Mouse (Mus musculus): Measurements from ENCODE around the gene Grrp1.
"Not testable (repeated sequence)": the region's sequence is repeated elsewhere in the genome, so short reads cannot be mapped to it uniquely, and the experiment has no call there.

Gene Grrp1

DNA sequence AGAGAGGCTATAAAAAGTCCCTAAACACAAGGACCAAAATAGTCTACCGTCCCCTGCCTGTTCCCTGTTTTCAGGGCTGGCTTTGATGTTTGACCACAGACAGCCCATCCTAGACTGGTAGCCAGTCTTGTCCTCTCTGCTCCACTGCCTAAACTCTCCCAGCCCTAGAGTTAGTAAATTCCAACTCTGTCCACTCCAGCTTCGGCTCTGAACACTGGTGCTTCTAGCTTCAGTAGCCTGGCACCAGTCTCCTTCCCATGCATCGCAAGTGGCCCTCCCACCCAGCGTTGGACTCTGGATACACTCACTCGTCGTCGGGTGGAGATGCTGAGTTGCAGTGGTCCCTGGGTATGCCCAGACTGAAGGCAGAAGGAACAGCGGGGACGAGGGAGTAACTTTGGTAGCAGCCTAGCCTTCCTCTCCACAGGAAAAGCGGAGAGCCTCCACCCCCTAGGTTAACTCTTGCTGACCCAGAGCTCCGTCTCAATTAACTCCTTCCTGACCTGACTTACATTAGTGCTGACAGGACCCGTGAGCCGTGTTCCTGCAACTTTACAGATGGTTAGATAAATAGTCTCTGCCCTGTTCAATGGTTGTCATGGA is at the start of gene Grrp1:
Grrp1 (minus strand) TSS at position 385 of the 603 bp plus-strand sequence.
- in situ Hi-C loops (cut with MboI; ENCODE audit: low sequenced_read_pairs) = no loop called here

GRCm38 (mm10) chr4:134302084-134302483 is 48.2 kb upstream of the Grrp1 start:
- in situ Hi-C loops (cut with MboI; ENCODE audit: low sequenced_read_pairs) = no loop called here

DNA sequence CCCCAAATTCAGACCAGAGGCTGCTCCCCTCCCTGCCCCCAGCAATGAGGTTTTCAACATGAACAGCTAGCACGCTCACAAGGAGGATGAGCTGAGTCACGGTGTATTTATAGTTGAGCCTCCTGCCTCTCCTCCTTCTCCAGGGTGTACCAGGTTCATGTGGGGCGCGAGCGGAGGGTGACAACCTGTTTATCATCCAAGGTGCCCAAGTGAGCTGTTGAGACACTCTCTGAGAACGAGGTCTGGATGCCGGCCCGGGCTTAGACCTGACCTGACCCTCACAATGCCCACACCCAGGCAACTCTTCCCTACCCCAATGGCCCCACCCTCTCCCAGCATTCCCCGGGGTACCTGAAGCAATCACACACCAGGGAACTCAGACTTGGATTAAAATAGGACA is 46.4 kb upstream of the Grrp1 start:
- in situ Hi-C loops (cut with MboI; ENCODE audit: low sequenced_read_pairs) = no loop called here

DNA sequence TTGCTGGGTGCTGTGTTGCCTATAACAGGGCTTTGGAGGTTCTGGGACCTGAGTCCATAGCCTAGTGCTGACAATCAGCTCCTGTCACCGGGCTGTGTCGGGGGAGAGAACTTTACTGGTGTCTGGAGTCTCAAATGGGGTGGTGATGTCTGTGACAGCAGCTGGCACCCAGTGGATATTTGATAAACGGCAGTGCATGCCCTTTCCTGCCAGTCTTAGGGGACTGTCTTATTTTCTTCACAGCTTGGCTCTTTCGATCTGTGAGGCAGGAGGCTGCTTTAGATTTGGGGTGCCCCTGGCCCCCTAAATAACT is 45.5 kb upstream of the Grrp1 start:
- in situ Hi-C loops (cut with MboI; ENCODE audit: low sequenced_read_pairs) = no loop called here

GRCm38 (mm10) chr4:134298626-134299497 is 45.0 kb upstream of the Grrp1 start:
- in situ Hi-C loops (cut with MboI; ENCODE audit: low sequenced_read_pairs) = no loop called here

GRCm38 (mm10) chr4:134297369-134297768 is 43.5 kb upstream of the Grrp1 start:
- in situ Hi-C loops (cut with MboI; ENCODE audit: low sequenced_read_pairs) = no loop called here

GRCm38 (mm10) chr4:134296523-134296922 is 42.6 kb upstream of the Grrp1 start:
- in situ Hi-C loops (cut with MboI; ENCODE audit: low sequenced_read_pairs) = no loop called here

- in situ Hi-C loops (cut with MboI; ENCODE audit: low sequenced_read_pairs) = not testable (repeated sequence)
These were observed 42.2 kb upstream of the Grrp1 start for GRCm38 (mm10) chr4:134296096-134296495.

DNA sequence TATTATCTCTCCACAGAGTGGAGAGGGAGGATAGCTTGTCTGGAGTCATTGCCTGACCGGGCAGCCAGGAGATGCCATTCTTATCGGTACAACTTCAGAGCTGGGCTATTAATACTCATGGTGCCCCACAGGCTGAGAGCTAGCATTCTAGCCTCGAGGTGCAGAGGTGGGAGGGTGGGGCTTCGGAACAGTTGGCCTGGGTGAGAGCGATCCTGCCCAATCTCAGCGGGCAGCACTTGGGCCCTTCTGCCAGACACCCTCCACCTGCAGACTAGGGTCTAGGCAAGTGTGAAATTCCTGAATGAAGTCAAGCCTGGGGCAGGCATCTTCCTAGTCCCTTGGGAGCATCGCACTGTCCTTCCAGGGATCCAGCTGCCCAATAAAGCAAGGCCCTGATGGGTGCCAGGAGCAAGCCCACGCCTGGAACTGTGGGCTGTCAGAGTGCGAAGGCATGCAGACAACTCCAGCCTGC is 39.8 kb upstream of the Grrp1 start:
- in situ Hi-C loops (cut with MboI; ENCODE audit: low sequenced_read_pairs) = no loop called here

DNA sequence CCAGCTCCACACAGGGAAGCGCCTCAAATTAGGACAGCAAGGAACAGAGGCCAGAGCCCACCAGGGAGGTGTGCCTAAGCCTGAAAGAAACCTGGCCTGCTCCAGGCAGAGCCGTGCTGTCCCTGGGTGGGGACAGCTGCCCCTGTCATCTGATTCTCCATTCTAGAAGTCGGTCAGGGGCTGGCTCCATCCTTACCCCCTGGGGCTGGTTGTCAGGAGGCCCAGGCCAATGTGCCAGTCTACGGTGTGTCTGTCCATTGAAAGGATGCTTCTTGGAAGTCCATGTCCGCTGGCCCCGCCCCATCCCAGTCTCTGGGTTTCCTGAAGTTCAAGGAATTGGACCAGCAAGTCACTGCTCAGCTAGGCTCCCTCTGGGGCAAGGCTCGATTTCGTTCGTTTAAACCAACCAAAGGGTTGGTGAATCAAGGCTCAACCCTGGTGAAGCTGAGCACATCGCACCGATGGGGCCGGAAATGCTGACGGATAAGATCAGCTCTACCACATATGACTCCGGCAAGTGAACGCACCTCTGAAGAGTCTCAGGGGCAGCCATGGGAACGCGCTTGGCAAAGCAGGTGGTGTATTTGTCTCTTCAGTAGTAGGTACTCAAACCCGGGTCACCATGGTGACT is 39.3 kb upstream of the Grrp1 start:
- in situ Hi-C loops (cut with MboI; ENCODE audit: low sequenced_read_pairs) = no loop called here

- in situ Hi-C loops (cut with MboI; ENCODE audit: low sequenced_read_pairs) = no loop called here
These were observed 38.2 kb upstream of the Grrp1 start for GRCm38 (mm10) chr4:134292067-134292466.

GRCm38 (mm10) chr4:134288397-134289256 is 34.7 kb upstream of the Grrp1 start:
- in situ Hi-C loops (cut with MboI; ENCODE audit: low sequenced_read_pairs) = no loop called here

GRCm38 (mm10) chr4:134287575-134288025 is 33.7 kb upstream of the Grrp1 start, which contains the start of gene Pdik1l:
Gene Pdik1l, minus strand, starts transcription at chr4:134287895.
- in situ Hi-C loops (cut with MboI; ENCODE audit: low sequenced_read_pairs) = no loop called here

DNA sequence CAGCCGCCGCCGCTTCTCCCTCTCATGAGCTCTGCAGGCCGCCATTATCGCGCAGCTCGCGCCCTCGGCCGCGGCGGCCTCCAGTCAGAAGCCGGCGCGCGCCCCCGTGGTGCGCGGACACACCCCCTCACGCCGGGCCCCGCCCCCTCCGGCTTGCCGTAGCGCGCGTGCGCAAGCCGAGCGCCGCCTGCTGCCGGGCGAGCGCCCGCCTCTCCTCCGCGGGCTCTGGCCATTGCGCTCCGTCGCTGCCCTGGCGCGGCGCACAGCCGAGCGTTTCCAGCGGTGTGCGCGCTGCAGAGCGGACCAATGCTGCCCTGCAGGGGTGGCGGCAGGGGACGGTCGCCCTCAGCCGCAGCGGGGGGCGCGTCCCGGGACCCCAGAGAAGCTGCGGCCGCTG is 33.3 kb upstream of the Grrp1 start:
- in situ Hi-C loops (cut with MboI; ENCODE audit: low sequenced_read_pairs) = no loop called here

- in situ Hi-C loops (cut with MboI; ENCODE audit: low sequenced_read_pairs) = no loop called here
These were observed 32.6 kb upstream of the Grrp1 start for GRCm38 (mm10) chr4:134286226-134287167.

- in situ Hi-C loops (cut with MboI; ENCODE audit: low sequenced_read_pairs) = no loop called here
These were observed 31.0 kb upstream of the Grrp1 start for GRCm38 (mm10) chr4:134284942-134285341.

GRCm38 (mm10) chr4:134273417-134274345 is 19.8 kb upstream of the Grrp1 start:
- in situ Hi-C loops (cut with MboI; ENCODE audit: low sequenced_read_pairs) = no loop called here

- in situ Hi-C loops (cut with MboI; ENCODE audit: low sequenced_read_pairs) = no loop called here
These were observed 19.0 kb upstream of the Grrp1 start for GRCm38 (mm10) chr4:134272731-134273416.

Measured in CH12F3 (cell line).